Mouse (Mus musculus): ENCODE data around the gene Ccdc149.

DNA sequence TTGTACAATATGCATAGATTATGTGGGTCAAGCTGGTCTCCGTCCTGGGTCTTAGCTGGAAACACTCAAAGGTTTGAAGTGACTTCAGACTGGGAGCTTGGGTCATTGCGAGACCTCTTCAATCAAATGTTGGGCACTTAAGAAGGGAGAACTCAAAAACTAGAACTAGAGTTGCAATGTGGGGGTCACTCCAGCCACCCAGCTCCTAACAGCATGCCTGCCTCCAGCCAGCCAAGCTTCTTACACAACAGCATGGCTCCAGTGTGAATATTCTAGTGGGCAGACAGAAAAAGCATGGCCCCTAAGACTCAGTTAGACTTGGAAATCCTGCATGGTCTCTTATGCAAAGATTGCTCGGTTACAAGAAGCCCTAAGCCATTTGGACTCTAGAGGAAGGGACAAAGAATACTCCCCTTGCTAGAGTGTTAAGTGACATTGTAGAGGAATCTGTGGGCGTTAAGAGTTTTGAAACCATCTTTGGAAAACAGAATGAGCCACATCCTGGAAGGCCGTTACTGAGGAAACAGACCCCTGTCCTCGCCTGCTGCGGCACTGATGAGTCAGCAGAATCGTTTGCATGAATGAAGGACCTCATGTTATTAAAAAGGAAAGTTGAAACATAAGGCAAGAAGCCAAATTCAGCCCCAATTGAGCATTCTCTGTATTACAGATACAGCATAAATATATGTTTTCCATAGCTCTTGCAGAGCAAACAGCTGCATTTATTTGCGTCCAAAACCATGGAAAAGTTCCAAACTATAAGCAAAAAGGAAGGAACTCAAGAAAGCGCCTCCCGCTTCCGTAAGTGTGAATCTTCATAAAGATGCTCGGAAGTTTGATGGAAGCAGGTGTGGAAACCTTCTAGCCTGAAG lies 16.5 kb upstream of the Ccdc149 start:
- TF ChIP-seq CTCF (conservative IDR thresholded peaks at IDR 0.05; ENCODE audit: insufficient read depth, insufficient read length, low read depth, low read length) (no peak), POLR2A (IDR thresholded peaks at IDR 0.05; ENCODE audit: low read depth, low read length) (no peak)

All from kidney, adult 2 months (tissue).